Mouse (Mus musculus) lung, embryonic 14.5 days (tissue): ENCODE measurements around the gene Tesk2. TPM values are rescaled to one million over a fixed set of nuclear protein-coding genes. Genes with fewer than 3 reads are reported as not detected.

Experiments used
- ATAC-seq: fragments of 200-750 bp; cut with Nextera tagmentation; 2 replicates; pipeline ENCODE4 v1.8.0; 2017; ENCODE audit warnings: mild to moderate bottlenecking, moderate TSS enrichment, moderate library complexity; ENCODE audit not compliant: insufficient read depth
- DNase-seq: peaks from one replicate; pipeline ENCODE4 v3.0.0-alpha.2; 2015
- H3K27ac ChIP-seq: fragments of 300-500 bp; sonication (generic); 2 replicates; pipeline ENCODE4 v1.5.1; 2014; ENCODE audit warnings: low read depth, mild to moderate bottlenecking, moderate library complexity
- H3K27me3 ChIP-seq: fragments of 300-500 bp; sonication (generic); 2 replicates; pipeline ENCODE4 v1.6.1; 2014; ENCODE audit warnings: low read length, control low read depth; ENCODE audit not compliant: insufficient read depth
- H3K36me3 ChIP-seq: fragments of 300-500 bp; sonication (generic); 2 replicates; pipeline ENCODE4 v1.6.1; 2014; ENCODE audit warnings: control low read depth; ENCODE audit not compliant: insufficient read depth
- H3K4me1 ChIP-seq: fragments of 300-500 bp; sonication (generic); 2 replicates; pipeline ENCODE4 v1.6.1; 2014; ENCODE audit warnings: antibody characterized with exemption, control low read depth; ENCODE audit not compliant: insufficient read depth
- H3K4me2 ChIP-seq: fragments of 300-500 bp; sonication (generic); 2 replicates; pipeline ENCODE4 v1.6.1; 2014; ENCODE audit warnings: mild to moderate bottlenecking
- H3K4me3 ChIP-seq: fragments of 300-500 bp; sonication (generic); 2 replicates; pipeline ENCODE4 v1.5.1; 2014; ENCODE audit warnings: low read depth, low read length
- H3K9ac ChIP-seq: fragments of 300-500 bp; sonication (generic); 2 replicates; pipeline ENCODE4 v1.6.1; 2014
- H3K9me3 ChIP-seq: fragments of 300-500 bp; sonication (generic); 2 replicates; pipeline ENCODE4 v1.6.1; 2016; ENCODE audit warnings: low read depth, low read length, control low read depth
- CTCF ChIP-seq: IDR thresholded peaks from 2 replicates; pipeline ENCODE4 v1.5.1; 2016; ENCODE audit warnings: antibody characterized with exemption, low read depth
- WGBS: fragments of 180-500 bp; shearing (Covaris S2); extraction: QIAGEN DNeasy Blood & Tissue Kit; methylation state at CpG from one replicate; pipeline ENCODE4 v1.1.7; 2014; 5-methylcytosine and 5-hydroxymethylcytosine counted together
- polyA plus RNA-seq: library from polyadenylated mRNA; unstranded; fragments of >200 nt; fragmentation: Nextera tagmentation; extraction: Ambion mirVana; gene quantifications from 2 replicates; pipeline ENCODE4 v1.2.1, GENCODE M21; 2014

The Tesk2 gene
- polyA plus RNA-seq, 1 experiment from 2014 or later = 6.6 TPM

DNA sequence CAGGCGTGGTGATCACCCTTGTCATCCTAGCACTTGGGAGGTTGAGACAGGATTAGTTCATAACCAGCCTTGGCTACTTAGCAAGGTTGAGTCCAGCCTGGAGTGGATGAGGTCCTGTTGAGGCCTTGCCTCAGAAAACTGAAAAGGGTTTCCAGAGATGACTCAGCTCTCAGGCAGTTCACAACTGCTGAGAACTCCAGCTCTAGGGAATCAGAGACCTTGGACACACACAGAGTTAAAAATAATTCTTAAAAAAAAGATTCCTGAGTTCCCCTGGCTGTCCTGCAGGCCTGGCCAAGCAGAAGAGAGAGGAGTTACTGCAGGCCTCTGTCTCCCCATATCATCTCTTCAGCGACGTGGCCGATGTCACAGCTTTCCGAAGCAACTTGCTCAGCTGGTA lies 94.5 kb downstream of the Tesk2 start:
- TF ChIP-seq CTCF = no peak
- H3K4me2 ChIP-seq = no peak overlapping the region
- H3K9me3 ChIP-seq = no peaks in the 10 kb centered on the region
- H3K36me3 ChIP-seq = peaks cover 17% of the 10 kb centered on the region
- no peak overlapping the region for H3K4me3 ChIP-seq
- peaks cover 5% of the 10 kb centered on the region for H3K27me3 ChIP-seq
- no peak overlapping the region for H3K27ac ChIP-seq
- DNase-seq = no peak
- no peak for ATAC-seq
- H3K4me1 ChIP-seq = no peaks in the 10 kb centered on the region
- WGBS = 83% methylated on average over 5 of the region's 5 CpGs
- H3K9ac ChIP-seq = no peak overlapping the region

DNA sequence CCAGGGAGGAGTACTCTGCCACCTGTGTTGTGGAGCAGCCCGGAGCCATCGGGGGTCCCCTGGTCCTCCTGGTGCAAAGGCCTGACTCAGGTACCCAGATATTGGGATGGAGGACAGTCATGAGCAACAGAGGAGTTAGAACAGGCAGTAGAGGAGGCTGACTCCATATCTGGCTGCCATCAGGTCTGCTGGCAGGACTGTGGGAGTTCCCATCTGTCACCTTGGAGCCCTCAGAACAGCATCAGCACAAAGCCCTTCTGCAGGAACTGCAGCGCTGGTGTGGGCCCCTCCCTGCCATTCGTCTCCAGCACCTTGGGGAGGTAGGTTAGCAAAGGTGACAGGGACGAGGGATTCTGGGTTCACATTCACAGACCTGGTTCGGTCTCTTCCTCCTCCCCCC lies 96.7 kb downstream of the Tesk2 start:
- no peak for TF ChIP-seq CTCF
- Histone ChIP-seq H3K27me3 (peaks cover 12% of the 10 kb centered on the region), H3K27ac (no peak overlapping the region), H3K4me2 (no peak overlapping the region), H3K4me1 (0 out of 2 replicates have a peak, but pooled peaks cover 3% of the 10 kb centered on the region), H3K9me3 (no peaks in the 10 kb centered on the region), H3K9ac (no peak overlapping the region), H3K36me3 (peaks cover 17% of the 10 kb centered on the region), H3K4me3 (no peak overlapping the region)
- DNase-seq (no peak), ATAC-seq (no peak)
- 82% methylated on average over 6 of the region's 6 CpGs for WGBS

DNA sequence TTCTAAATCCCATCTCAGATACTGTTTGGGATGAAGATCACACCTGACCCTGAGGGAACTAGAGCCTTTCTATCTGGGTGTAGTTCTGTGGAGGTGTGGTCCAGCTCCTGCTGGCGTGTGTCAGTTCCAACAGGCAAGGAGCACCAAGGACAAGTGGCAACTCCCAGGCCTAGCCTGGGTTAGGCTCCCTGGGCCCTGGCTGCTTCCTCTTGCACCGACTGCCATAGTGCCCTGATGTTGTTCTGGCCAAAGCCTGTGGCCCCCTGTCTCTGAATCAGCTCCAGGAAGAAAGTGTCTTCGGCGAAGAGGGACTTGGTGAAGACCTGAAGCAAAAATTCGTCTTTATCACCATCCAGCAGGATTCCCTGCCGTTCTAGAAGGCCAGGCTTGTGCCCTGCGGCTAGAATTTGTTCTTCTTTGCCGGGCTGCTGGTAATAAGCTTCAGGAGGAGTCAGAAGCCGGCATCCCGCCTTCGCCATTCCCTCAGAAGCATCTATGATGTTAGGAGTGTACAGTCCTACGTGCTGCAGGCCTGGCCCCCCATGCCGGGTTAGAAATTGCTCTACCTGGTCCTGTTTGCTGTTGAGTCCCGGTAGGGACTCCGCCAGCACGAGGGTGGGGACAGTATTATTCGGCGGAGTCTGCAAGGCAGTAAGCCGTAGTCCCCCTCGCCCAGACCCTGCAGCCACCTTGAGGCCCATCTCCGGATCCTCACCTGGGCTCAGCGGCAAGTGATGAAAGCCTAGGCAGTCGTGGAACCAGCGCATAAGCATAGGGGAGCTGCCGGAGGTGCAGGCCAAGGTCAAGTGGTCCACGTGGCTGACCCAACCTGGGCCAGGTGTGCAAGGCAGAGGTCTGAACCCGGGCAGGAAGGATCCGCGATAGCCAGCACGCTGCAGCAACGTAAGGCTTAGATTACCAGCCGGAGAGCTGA lies 99.5 kb downstream of the Tesk2 start:
- ATAC-seq (peak; percentile 14), DNase-seq (no peak)
- Histone ChIP-seq H3K27me3 (peaks cover 12% of the 10 kb centered on the region), H3K4me3 (peak overlapping the region; percentile 51), H3K36me3 (peaks cover 16% of the 10 kb centered on the region), H3K27ac (no peak overlapping the region), H3K9me3 (no peaks in the 10 kb centered on the region), H3K9ac (peak overlapping the region; percentile 48), H3K4me1 (peaks cover 6% of the 10 kb centered on the region; the same call in 1 of the 2 replicates), H3K4me2 (peak overlapping the region; percentile 99)
- TF ChIP-seq CTCF = no peak
- 20% methylated on average over 32 of the region's 32 CpGs for WGBS

DNA sequence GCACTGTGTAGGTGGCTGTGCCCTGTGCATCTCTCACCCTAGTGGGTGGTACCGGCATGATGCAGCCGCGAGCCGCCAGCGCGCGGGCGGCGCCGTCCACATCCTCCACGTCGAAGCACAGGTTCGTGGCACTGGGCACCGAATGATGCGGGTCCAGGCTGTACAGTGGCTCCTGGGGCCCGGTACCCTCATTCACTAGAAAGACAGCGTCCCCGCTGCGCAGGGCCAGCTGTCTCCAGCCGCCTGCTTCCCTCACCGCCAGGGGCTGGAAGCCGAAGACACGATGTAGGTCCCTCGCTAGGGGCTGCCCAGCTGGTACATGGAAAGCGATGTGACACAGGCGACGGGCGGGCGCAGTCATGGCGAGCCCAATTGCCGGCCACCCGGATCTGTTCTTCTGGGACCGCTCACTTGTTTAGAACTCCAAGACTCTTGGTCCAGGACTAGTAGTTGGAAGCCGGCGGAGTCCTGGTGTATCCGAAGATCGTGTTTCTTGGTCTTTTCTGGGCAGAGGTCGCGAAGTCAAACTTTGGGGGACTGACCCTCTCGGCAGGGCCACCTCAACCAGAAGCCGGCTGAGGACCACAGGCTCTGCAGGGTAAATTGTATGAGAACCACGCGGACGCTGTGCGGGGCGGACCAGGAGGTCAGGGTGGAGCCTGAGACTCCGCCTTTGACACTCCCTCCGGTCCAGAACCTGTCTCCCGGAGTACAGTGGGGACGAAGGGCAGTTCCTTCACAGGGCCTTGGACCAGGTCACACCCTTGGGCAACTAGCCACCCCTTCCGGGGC lies 100.3 kb downstream of the Tesk2 start:
- peak; percentile 74 for DNase-seq
- under 1% methylated on average over 51 of the region's 51 CpGs for WGBS
- Histone ChIP-seq H3K36me3 (peaks cover 9% of the 10 kb centered on the region), H3K9me3 (no peaks in the 10 kb centered on the region), H3K27me3 (peaks cover 12% of the 10 kb centered on the region), H3K9ac (peak overlapping the region; percentile 48), H3K4me3 (peak overlapping the region; percentile 51), H3K27ac (no peak overlapping the region), H3K4me1 (peaks cover 7% of the 10 kb centered on the region; the same call in 1 of the 2 replicates), H3K4me2 (peak overlapping the region; percentile 99)
- peak; percentile 64 for TF ChIP-seq CTCF
- ATAC-seq = peak; percentile 83

GRCm38 (mm10) chr4:116821694-116822016 lies 100.9 kb downstream of the Tesk2 start, which contains the start of gene Hpdl:
Gene Hpdl, minus strand, starts transcription at chr4:116821707.
- 10% methylated on average over 9 of the region's 9 CpGs for WGBS
- H3K4me2 ChIP-seq = peak within 1 kb of the TSS; percentile 99
- DNase-seq (no peak), ATAC-seq (no peak; the same call in 1 of the 2 replicates)
- no peaks in the 10 kb centered on the region for H3K9me3 ChIP-seq
- H3K27ac ChIP-seq = no peak within 1 kb of the TSS
- H3K9ac ChIP-seq = peak within 1 kb of the TSS; percentile 48
- H3K27me3 ChIP-seq = peaks cover 12% of the 10 kb centered on the region
- peaks cover 7% of the 10 kb centered on the region; the same call in 1 of the 2 replicates for H3K4me1 ChIP-seq
- peaks cover 9% of the 10 kb centered on the region for H3K36me3 ChIP-seq
- TF ChIP-seq CTCF = no peak
- H3K4me3 ChIP-seq = peak within 1 kb of the TSS; percentile 51

DNA sequence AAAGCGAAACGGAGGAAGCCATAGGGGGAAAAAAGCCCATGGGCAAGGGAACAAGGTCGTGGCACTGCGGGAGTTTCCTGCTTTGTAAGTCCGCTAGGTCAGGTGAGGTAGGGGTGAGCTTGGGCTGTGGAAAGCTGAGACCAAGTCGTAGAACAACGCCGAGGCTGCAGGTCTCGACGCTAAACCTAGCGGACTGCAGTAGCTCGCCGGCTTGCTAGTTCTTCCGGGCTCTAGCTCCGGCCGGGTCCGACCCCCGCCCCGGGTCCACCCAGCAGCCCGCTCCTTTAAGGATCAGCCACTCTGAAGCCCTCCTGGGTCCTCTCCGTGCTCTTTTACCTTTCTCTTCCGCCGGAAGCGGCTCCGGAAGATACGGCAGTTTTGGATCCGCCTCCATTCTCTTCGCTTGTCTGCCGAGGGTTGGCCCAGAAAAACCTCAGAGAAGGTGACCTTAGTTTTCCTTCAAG lies 103.8 kb downstream of the Tesk2 start:
- no peaks in the 10 kb centered on the region for H3K36me3 ChIP-seq
- H3K4me2 ChIP-seq = peak overlapping the region; percentile 81
- DNase-seq (peak; percentile 79), ATAC-seq (0 out of 2 replicates have a peak, but pooled peaks have one; percentile 16)
- H3K9ac ChIP-seq = peak overlapping the region; percentile 74
- H3K4me1 ChIP-seq = peaks cover 7% of the 10 kb centered on the region; the same call in 1 of the 2 replicates
- H3K9me3 ChIP-seq = no peaks in the 10 kb centered on the region
- 1% methylated on average over 29 of the region's 29 CpGs for WGBS
- H3K27me3 ChIP-seq = peaks cover 12% of the 10 kb centered on the region
- peak overlapping the region; percentile 52 for H3K4me3 ChIP-seq
- 0 out of 2 replicates have a peak, but pooled peaks have one; percentile 1 for TF ChIP-seq CTCF
- peak overlapping the region; percentile 27; the same call in 1 of the 2 replicates for H3K27ac ChIP-seq
